Mouse (Mus musculus) CH12.LX (cell line): ENCODE measurements around the gene Rem1.

Source experiments
- CTCF ChIP-seq, 2 experiments: IDR thresholded peaks in 1 of 2; conservative IDR thresholded peaks in 1 of 2; 2 replicates each; pipeline ENCODE4 v1.5.1; 2011 to 2012; ENCODE audit warnings: low read depth in 2 of 2, low read length in 2 of 2, improper control_type of control experiment in 1 of 2, inconsistent platforms in 1 of 2, mild to moderate bottlenecking in 1 of 2, moderate library complexity in 1 of 2
- JUN ChIP-seq: IDR thresholded peaks from 2 replicates; pipeline ENCODE4 v1.6.1; 2011; ENCODE audit warnings: low read depth, mild to moderate bottlenecking, low read length, improper control_type of control experiment, moderate library complexity; ENCODE audit not compliant: insufficient read depth
- JUND ChIP-seq: conservative IDR thresholded peaks from 2 replicates; pipeline ENCODE4 v1.6.1; 2011; ENCODE audit warnings: low read depth, low read length, improper control_type of control experiment
- KAT2A ChIP-seq: IDR thresholded peaks from 2 replicates; pipeline ENCODE4 v1.6.1; 2012; ENCODE audit warnings: low read length, improper control_type of control experiment, inconsistent platforms; ENCODE audit not compliant: insufficient replicate concordance
- MAX ChIP-seq: IDR thresholded peaks from 2 replicates; pipeline ENCODE4 v1.6.1; 2011; ENCODE audit warnings: low read length, improper control_type of control experiment
- PAX5 ChIP-seq: IDR thresholded peaks from 2 replicates; pipeline ENCODE4 v1.6.1; 2012; ENCODE audit warnings: low read length, inconsistent platforms, mixed read lengths
- POLR2A ChIP-seq: IDR thresholded peaks from 2 replicates; pipeline ENCODE4 v1.6.1; 2011; ENCODE audit warnings: low read depth, mild to moderate bottlenecking, improper control_type of control experiment, low read length
- POLR2AphosphoS2 ChIP-seq: IDR thresholded peaks from 2 replicates; pipeline ENCODE4 v1.6.1; 2011; ENCODE audit warnings: low read depth, low read length, improper control_type of control experiment
- SIN3A ChIP-seq: IDR thresholded peaks from 2 replicates; pipeline ENCODE4 v1.6.1; 2012; ENCODE audit warnings: low read length, improper control_type of control experiment, inconsistent platforms
- TBP ChIP-seq: conservative IDR thresholded peaks from 2 replicates; pipeline ENCODE4 v1.6.1; 2011; ENCODE audit warnings: low read depth, low read length, improper control_type of control experiment
- USF1 ChIP-seq: IDR thresholded peaks from 2 replicates; pipeline ENCODE4 v1.6.1; 2014; ENCODE audit warnings: low read depth, mild to moderate bottlenecking, inconsistent platforms, low read length, improper control_type of control experiment
- USF2 ChIP-seq: conservative IDR thresholded peaks from 2 replicates; pipeline ENCODE4 v1.6.1; 2011; ENCODE audit warnings: low read depth, low read length, improper control_type of control experiment
- ZC3H11A ChIP-seq: IDR thresholded peaks from 2 replicates; pipeline ENCODE4 v1.6.1; 2012; ENCODE audit warnings: low read depth, mild to moderate bottlenecking, inconsistent platforms, low read length, improper control_type of control experiment
- ZNF384 ChIP-seq: IDR thresholded peaks from 2 replicates; pipeline ENCODE4 v1.6.1; 2012; ENCODE audit warnings: low read depth, low read length, improper control_type of control experiment, inconsistent platforms

- 0 out of 2 replicates have a peak, but pooled peaks have one; percentile 20 for TF ChIP-seq POLR2A
- TF ChIP-seq CTCF (conservative IDR thresholded peaks at IDR 0.05 in 1 of 2, IDR thresholded peaks at IDR 0.05 in 1 of 2; ENCODE audit: low read depth in 2 of 2, low read length in 2 of 2), result no peak
- no peak for TF ChIP-seq USF1
- TF ChIP-seq KAT2A, result no peak
- no peak for TF ChIP-seq POLR2AphosphoS2
- no peak for TF ChIP-seq TBP
- no peak for TF ChIP-seq SIN3A
- no peak for TF ChIP-seq JUN
- TF ChIP-seq JUND, result no peak
- no peak for TF ChIP-seq MAX
- no peak for TF ChIP-seq USF2
- no peak for TF ChIP-seq ZC3H11A
- no peak for TF ChIP-seq PAX5
- no peak for TF ChIP-seq ZNF384
Observed at GRCm38 (mm10) chr2:152637006-152637322, 10.2 kb downstream of the Rem1 start.
